Mouse (Mus musculus): ENCODE measurements around the gene Pskh1. TPM values are rescaled to one million over a fixed set of nuclear protein-coding genes. Genes with fewer than 3 reads are reported as not detected.

Gene Pskh1
- polyA plus RNA-seq, 1 experiment from 2014 or later: 21.4 TPM

GRCm38 (mm10) chr8:105919390-105919789 lies 19.1 kb downstream of the Pskh1 start:
- Histone ChIP-seq H3K9ac (ENCODE audit: low read depth, low read length) (no peak overlapping the region), H3K4me2 (no peak overlapping the region), H3K27me3 (replicated peaks; ENCODE audit: control insufficient read depth, insufficient read depth, low read length) (no peaks in the 10 kb centered on the region), H3K4me3 (ENCODE audit: low read depth, low read length) (no peak overlapping the region), H3K27ac (ENCODE audit: low read depth, low read length) (no peak overlapping the region), H3K36me3 (ENCODE audit: control insufficient read depth, insufficient read depth, low read length) (peaks cover 7% of the 10 kb centered on the region), H3K9me3 (ENCODE audit: control insufficient read depth, low read length) (no peaks in the 10 kb centered on the region), H3K4me1 (replicated peaks; ENCODE audit: control insufficient read depth, insufficient read depth, low read length) (0 out of 2 replicates have a peak, but pooled peaks cover 2% of the 10 kb centered on the region)
- DNase-seq (ENCODE audit: low spot score) (no peak), ATAC-seq (replicated peaks; ENCODE audit: low FRiP score) (no peak)
- WGBS: 76% methylated on average over 3 of the region's 3 CpGs

DNA sequence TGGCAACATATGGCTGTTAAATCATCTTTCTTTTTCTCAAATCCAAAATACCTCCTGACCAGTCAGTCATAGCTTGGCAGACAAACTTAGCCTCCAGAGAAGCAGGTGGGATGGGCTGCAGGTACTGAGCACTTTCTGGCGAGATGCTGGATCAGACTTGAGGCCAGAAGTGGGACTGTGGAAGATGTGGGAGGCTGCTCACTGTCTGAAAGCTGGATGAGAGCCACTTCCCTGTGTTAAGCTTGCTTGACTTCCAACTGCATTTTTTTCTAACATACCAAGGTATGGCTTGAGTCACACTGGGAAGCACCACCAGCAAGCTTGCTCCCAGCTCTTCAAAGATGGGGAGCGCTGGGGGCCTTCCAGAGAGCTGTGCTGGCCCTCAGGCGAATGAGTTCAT lies 24.9 kb downstream of the Pskh1 start:
- Histone ChIP-seq H3K36me3 (ENCODE audit: control insufficient read depth, insufficient read depth, low read length) (0 out of 2 replicates have a peak, but pooled peaks cover 3% of the 10 kb centered on the region), H3K27me3 (replicated peaks; ENCODE audit: control insufficient read depth, insufficient read depth, low read length) (no peaks in the 10 kb centered on the region), H3K27ac (ENCODE audit: low read depth, low read length) (no peak overlapping the region), H3K4me1 (replicated peaks; ENCODE audit: control insufficient read depth, insufficient read depth, low read length) (peaks cover 2% of the 10 kb centered on the region; the same call in 1 of the 2 replicates), H3K9ac (ENCODE audit: low read depth, low read length) (no peak overlapping the region), H3K4me3 (ENCODE audit: low read depth, low read length) (no peak overlapping the region), H3K9me3 (ENCODE audit: control insufficient read depth, low read length) (no peaks in the 10 kb centered on the region), H3K4me2 (no peak overlapping the region)
- ATAC-seq (replicated peaks; ENCODE audit: low FRiP score): no peak
- no peak for DNase-seq (ENCODE audit: low spot score)
- WGBS: 65% methylated on average over 3 of the region's 3 CpGs

DNA sequence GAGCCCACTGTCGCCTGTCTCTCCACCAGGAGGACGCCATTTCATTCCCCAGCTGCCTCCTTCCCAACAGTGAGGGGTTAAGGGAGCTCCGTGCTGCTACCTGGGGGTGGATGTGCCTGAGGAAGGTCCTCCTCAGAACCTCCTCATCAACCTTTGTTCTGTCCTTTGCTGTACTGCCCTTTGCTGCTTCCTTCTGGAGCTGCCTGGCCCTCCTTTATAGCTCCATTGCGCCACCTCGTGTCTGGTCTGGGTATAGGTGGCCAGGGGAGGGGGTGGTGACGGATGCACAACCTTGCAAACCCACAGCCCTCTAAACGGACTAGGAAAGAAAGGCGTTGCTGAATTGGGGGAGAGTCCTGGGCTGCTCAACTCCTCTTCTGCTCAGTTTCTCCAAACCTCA lies 30.4 kb downstream of the Pskh1 start:
- Histone ChIP-seq H3K27me3 (replicated peaks; ENCODE audit: control insufficient read depth, insufficient read depth, low read length) (no peaks in the 10 kb centered on the region), H3K4me3 (ENCODE audit: low read depth, low read length) (no peak overlapping the region), H3K27ac (ENCODE audit: low read depth, low read length) (no peak overlapping the region), H3K9me3 (ENCODE audit: control insufficient read depth, low read length) (no peaks in the 10 kb centered on the region), H3K36me3 (ENCODE audit: control insufficient read depth, insufficient read depth, low read length) (peaks cover 9% of the 10 kb centered on the region; the same call in 1 of the 2 replicates), H3K9ac (ENCODE audit: low read depth, low read length) (no peak overlapping the region), H3K4me1 (replicated peaks; ENCODE audit: control insufficient read depth, insufficient read depth, low read length) (peaks cover 7% of the 10 kb centered on the region), H3K4me2 (no peak overlapping the region)
- DNase-seq (ENCODE audit: low spot score) (peak; percentile 82), ATAC-seq (replicated peaks; ENCODE audit: low FRiP score) (peak; percentile 35)
- WGBS: 18% methylated on average over 8 of the region's 8 CpGs

DNA sequence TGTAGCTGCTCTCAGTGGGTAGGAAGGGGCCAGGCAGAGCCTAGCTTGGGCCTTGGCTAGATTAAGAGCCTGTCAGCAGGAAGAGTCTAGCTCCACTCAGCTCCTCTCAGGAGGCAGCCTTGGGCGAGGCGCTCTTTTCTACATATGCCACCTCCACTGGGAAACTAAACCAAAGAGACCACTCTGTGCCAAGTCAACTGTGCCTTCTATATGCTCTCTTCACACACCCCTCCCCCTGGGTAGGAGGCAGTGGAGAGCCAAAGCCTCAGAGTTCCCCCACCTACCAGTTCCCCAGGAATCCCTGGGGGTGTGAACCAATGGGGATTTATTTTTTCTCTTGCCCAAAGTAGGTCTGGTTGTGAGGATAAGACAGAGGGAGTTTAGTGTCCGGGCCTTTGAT lies 31.0 kb downstream of the Pskh1 start:
- 89% methylated on average over 3 of the region's 3 CpGs for WGBS
- Histone ChIP-seq H3K9ac (ENCODE audit: low read depth, low read length) (no peak overlapping the region), H3K27me3 (replicated peaks; ENCODE audit: control insufficient read depth, insufficient read depth, low read length) (no peaks in the 10 kb centered on the region), H3K4me1 (replicated peaks; ENCODE audit: control insufficient read depth, insufficient read depth, low read length) (peaks cover 14% of the 10 kb centered on the region), H3K36me3 (ENCODE audit: control insufficient read depth, insufficient read depth, low read length) (peaks cover 9% of the 10 kb centered on the region; the same call in 1 of the 2 replicates), H3K9me3 (ENCODE audit: control insufficient read depth, low read length) (no peaks in the 10 kb centered on the region), H3K4me2 (no peak overlapping the region), H3K27ac (ENCODE audit: low read depth, low read length) (no peak overlapping the region), H3K4me3 (ENCODE audit: low read depth, low read length) (no peak overlapping the region)
- no peak for DNase-seq (ENCODE audit: low spot score)
- ATAC-seq (replicated peaks; ENCODE audit: low FRiP score): no peak

DNA sequence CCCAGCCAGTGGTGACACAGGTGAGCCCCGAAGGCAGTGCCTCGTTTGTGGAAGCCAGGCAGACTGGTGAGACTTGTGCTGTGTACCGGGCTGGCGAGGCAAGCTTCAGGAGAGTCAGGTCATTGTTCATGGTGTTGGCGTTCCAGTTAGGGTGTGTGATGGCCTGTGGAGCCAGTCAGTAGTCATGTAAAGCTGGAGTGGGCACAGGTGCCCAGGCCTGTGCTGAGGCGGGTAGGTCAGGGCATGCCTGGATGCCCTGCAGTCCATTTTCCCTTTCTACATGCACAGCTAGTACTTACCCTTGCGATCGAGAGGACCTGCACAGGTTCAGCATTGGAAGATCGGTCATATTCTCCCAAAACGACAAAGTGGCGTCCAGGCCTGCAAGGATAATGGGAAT lies 32.3 kb downstream of the Pskh1 start:
- Histone ChIP-seq H3K27me3 (replicated peaks; ENCODE audit: control insufficient read depth, insufficient read depth, low read length) (no peaks in the 10 kb centered on the region), H3K9ac (ENCODE audit: low read depth, low read length) (no peak overlapping the region), H3K4me3 (ENCODE audit: low read depth, low read length) (no peak overlapping the region), H3K36me3 (ENCODE audit: control insufficient read depth, insufficient read depth, low read length) (peaks cover 9% of the 10 kb centered on the region; the same call in 1 of the 2 replicates), H3K4me1 (replicated peaks; ENCODE audit: control insufficient read depth, insufficient read depth, low read length) (peaks cover 19% of the 10 kb centered on the region), H3K27ac (ENCODE audit: low read depth, low read length) (no peak overlapping the region), H3K9me3 (ENCODE audit: control insufficient read depth, low read length) (no peaks in the 10 kb centered on the region), H3K4me2 (no peak overlapping the region)
- ATAC-seq (replicated peaks; ENCODE audit: low FRiP score): no peak
- DNase-seq (ENCODE audit: low spot score): no peak
- 88% methylated on average over 11 of the region's 11 CpGs for WGBS

DNA sequence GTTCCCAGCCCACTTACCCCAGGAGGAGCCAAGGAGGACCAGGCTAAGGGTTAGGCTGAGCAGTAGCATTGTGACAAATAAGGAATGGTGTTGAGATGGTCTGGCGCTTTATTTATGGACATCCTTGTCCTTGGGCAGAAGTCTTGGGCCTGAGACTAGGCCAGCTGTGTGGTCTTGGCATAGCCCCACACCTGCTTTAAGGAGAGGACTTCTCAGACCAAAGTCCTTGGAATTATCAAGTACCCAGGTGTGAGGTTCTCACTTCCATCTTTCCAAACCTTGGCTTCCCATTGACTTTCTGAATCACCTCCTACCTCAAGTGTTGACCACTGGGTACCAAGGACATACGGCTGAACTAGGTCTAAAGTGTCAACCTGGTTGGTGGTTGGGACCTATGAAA lies 33.5 kb downstream of the Pskh1 start, which contains the start of gene Ctrl:
Gene Ctrl, minus strand, starts transcription at position 101 of the 400 bp plus-strand sequence.
- WGBS: 87% methylated on average over 2 of the region's 2 CpGs
- peaks cover 28% of the 10 kb centered on the region for H3K4me1 ChIP-seq (replicated peaks; ENCODE audit: control insufficient read depth, insufficient read depth, low read length)
- peaks cover 9% of the 10 kb centered on the region; the same call in 1 of the 2 replicates for H3K36me3 ChIP-seq (ENCODE audit: control insufficient read depth, insufficient read depth, low read length)
- no peak within 1 kb of the TSS for H3K27ac ChIP-seq (ENCODE audit: low read depth, low read length)
- DNase-seq (ENCODE audit: low spot score) (no peak), ATAC-seq (replicated peaks; ENCODE audit: low FRiP score) (no peak)
- H3K9me3 ChIP-seq (ENCODE audit: control insufficient read depth, low read length): no peaks in the 10 kb centered on the region
- no peaks in the 10 kb centered on the region for H3K27me3 ChIP-seq (replicated peaks; ENCODE audit: control insufficient read depth, insufficient read depth, low read length)
- H3K9ac ChIP-seq (ENCODE audit: low read depth, low read length): no peak within 1 kb of the TSS
- no peak within 1 kb of the TSS for H3K4me3 ChIP-seq (ENCODE audit: low read depth, low read length)
- H3K4me2 ChIP-seq: no peak within 1 kb of the TSS

GRCm38 (mm10) chr8:105935105-105935504 lies 34.9 kb downstream of the Pskh1 start:
- DNase-seq (ENCODE audit: low spot score) (no peak), ATAC-seq (replicated peaks; ENCODE audit: low FRiP score) (no peak)
- Histone ChIP-seq H3K4me1 (replicated peaks; ENCODE audit: control insufficient read depth, insufficient read depth, low read length) (peaks cover 28% of the 10 kb centered on the region), H3K36me3 (ENCODE audit: control insufficient read depth, insufficient read depth, low read length) (peaks cover 14% of the 10 kb centered on the region), H3K4me3 (ENCODE audit: low read depth, low read length) (peak overlapping the region; percentile 85), H3K9me3 (ENCODE audit: control insufficient read depth, low read length) (no peaks in the 10 kb centered on the region; the same call in 1 of the 2 replicates), H3K9ac (ENCODE audit: low read depth, low read length) (peak overlapping the region; percentile 78), H3K27me3 (replicated peaks; ENCODE audit: control insufficient read depth, insufficient read depth, low read length) (no peaks in the 10 kb centered on the region), H3K4me2 (peak overlapping the region; percentile 92), H3K27ac (ENCODE audit: low read depth, low read length) (peak overlapping the region; percentile 90)
- 35% methylated on average over 6 of the region's 6 CpGs for WGBS

DNA sequence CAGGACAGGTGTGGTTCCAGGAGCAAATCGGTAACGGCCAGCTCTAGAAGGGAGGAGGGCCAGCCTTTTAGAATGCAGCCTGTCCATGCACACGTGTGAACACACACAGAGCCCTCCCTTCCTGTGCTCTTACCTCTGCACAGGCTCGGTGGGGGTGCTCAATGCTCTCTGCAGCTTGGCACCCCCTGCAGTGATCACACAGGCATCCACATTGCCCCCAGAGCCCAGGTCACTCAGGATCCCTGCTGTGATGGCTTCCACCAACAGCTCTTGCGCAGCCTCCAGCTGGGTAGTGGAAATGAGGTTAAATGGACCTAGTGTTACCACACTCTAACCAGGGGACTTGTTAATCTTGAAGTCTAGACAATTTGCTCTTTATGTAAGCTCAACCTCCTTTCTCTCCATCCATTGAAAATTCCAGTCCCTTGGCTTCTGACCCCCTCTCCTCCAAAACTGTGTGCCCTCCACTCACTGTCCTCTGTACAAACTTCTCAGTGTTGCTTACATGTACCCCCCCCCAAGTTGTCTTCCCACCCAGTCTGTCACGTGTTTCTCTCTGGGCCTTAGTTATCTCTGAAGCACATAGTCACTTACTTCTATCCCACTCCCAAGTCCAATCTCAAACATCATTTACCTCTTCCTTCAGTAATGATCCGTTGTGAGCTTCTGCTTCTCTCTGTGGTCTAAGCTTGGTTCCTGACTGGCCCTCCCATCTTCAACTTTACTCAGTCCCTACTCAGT lies 35.8 kb downstream of the Pskh1 start:
- peaks cover 12% of the 10 kb centered on the region for H3K36me3 ChIP-seq (ENCODE audit: control insufficient read depth, insufficient read depth, low read length)
- 24% methylated on average over 7 of the region's 7 CpGs for WGBS
- peaks cover 28% of the 10 kb centered on the region for H3K4me1 ChIP-seq (replicated peaks; ENCODE audit: control insufficient read depth, insufficient read depth, low read length)
- H3K4me3 ChIP-seq (ENCODE audit: low read depth, low read length): peak overlapping the region; percentile 85
- H3K27ac ChIP-seq (ENCODE audit: low read depth, low read length): peak overlapping the region; percentile 90
- H3K9me3 ChIP-seq (ENCODE audit: control insufficient read depth, low read length): no peaks in the 10 kb centered on the region; the same call in 1 of the 2 replicates
- peak overlapping the region; percentile 92 for H3K4me2 ChIP-seq
- DNase-seq (ENCODE audit: low spot score) (no peak), ATAC-seq (replicated peaks; ENCODE audit: low FRiP score) (0 out of 2 replicates have a peak, but pooled peaks have one; percentile 10)
- H3K9ac ChIP-seq (ENCODE audit: low read depth, low read length): peak overlapping the region; percentile 78
- H3K27me3 ChIP-seq (replicated peaks; ENCODE audit: control insufficient read depth, insufficient read depth, low read length): no peaks in the 10 kb centered on the region

Measured in liver, embryonic 11.5 days (tissue).